In genomic region chr3:30246431-30247041, GRCm38 (mm10) we compare ENCODE assay signal across 10 mouse cellular contexts.
DNase-seq lines count a peak whose midpoint lies in the region; ATAC-seq and TF ChIP-seq lines count a peak whose summit lies in the region.
"Had no signal": no experiment of that assay in that cellular context is flagged by ENCODE, and none has a peak within 500 bp of the region (broad histone marks: within the 10 kb centered on the region; RNA-seq: fewer than 3 reads in every experiment).

No protein-coding gene starts in this region.

- 50% methylated on average over 12 of the region's 12 CpGs for WGBS in intestine, postnatal 0 days
- WGBS in lung, embryonic 16.5 days, result 36% methylated on average over 12 of the region's 12 CpGs

- peak; percentile 28; the same call in 1 of the 2 replicates for TF ChIP-seq CTCF in gastrocnemius, adult 2 months (IDR thresholded peaks at IDR 0.05)
- peak; percentile 54 for TF ChIP-seq CTCF in intestine, postnatal 0 days (IDR thresholded peaks at IDR 0.05; ENCODE audit: low read depth)

- peaks cover 22% of the 10 kb centered on the region for H3K4me1 ChIP-seq in brown adipose tissue, adult 24 weeks (ENCODE audit: control insufficient read depth, insufficient read depth, insufficient read length, low read length)
- H3K4me1 ChIP-seq in intestine, postnatal 0 days (replicated peaks; ENCODE audit: control insufficient read depth, insufficient read depth, low read length), result peaks cover 13% of the 10 kb centered on the region
- H3K4me1 ChIP-seq in lung, embryonic 16.5 days (replicated peaks; ENCODE audit: control insufficient read depth, insufficient read depth, low read length), result peaks cover 44% of the 10 kb centered on the region
- H3K4me1 ChIP-seq: megakaryocyte, embryonic 14.5 days had no signal

- ATAC-seq in intestine, postnatal 0 days, result peak; percentile 82
- ATAC-seq in lung, embryonic 16.5 days (ENCODE audit: low read depth), result peak; percentile 78
- no peak for ATAC-seq in megakaryocyte, adult 5-6 weeks (ENCODE audit: poor library complexity, severe bottlenecking)

- peak overlapping the region; percentile 17; the same call in 1 of the 2 replicates for H3K4me2 ChIP-seq in intestine, postnatal 0 days (replicated peaks; ENCODE audit: low read depth)
- peak overlapping the region; percentile 9 for H3K4me2 ChIP-seq in lung, embryonic 16.5 days (ENCODE audit: low read depth, low read length)

- H3K36me3 ChIP-seq in intestine, postnatal 0 days (ENCODE audit: control insufficient read depth, insufficient read depth), result no peaks in the 10 kb centered on the region
- H3K36me3 ChIP-seq in lung, embryonic 16.5 days (ENCODE audit: control insufficient read depth, insufficient read depth, low read length), result no peaks in the 10 kb centered on the region

- peak; percentile 16 for DNase-seq in gastrocnemius, adult 2 months
- DNase-seq in gastrocnemius, postnatal 36 days, result no peak
- DNase-seq in cerebellum, adult 18-20 months, result no peak
- no peak for DNase-seq in left cerebral cortex, postnatal 10 days (ENCODE audit: extremely low spot score in 1 of 2, low spot score in 2 of 2)

- H3K9me3 ChIP-seq in intestine, postnatal 0 days (ENCODE audit: control insufficient read depth), result no peaks in the 10 kb centered on the region
- no peaks in the 10 kb centered on the region for H3K9me3 ChIP-seq in lung, embryonic 16.5 days (ENCODE audit: control insufficient read depth, low read length)
- H3K9me3 ChIP-seq: megakaryocyte, embryonic 14.5 days had no signal

- no peak overlapping the region for H3K9ac ChIP-seq in intestine, postnatal 0 days (ENCODE audit: low read depth, low read length)
- H3K9ac ChIP-seq in lung, embryonic 16.5 days (ENCODE audit: low read length), result no peak overlapping the region

- intact Hi-C loops in gastrocnemius, adult 2 months (cut with DNase I), result no loop called here
- intact Hi-C loops in gastrocnemius, postnatal 36 days (cut with DNase I), result no loop called here
- intact Hi-C loops in left cerebral cortex, postnatal 10 days (cut with DNase I), result no loop called here

- H3K27me3 ChIP-seq in intestine, postnatal 0 days (replicated peaks; ENCODE audit: control insufficient read depth, insufficient read depth, low read length), result no peaks in the 10 kb centered on the region
- H3K27me3 ChIP-seq in lung, embryonic 16.5 days (ENCODE audit: control insufficient read depth, insufficient read depth, low read depth, low read length), result no peaks in the 10 kb centered on the region
- H3K27me3 ChIP-seq: CH12.LX; megakaryocyte, embryonic 14.5 days had no signal

- H3K27ac ChIP-seq in gastrocnemius, adult 2 months, result peak overlapping the region; percentile 41; the same call in 1 of the 2 replicates
- peak overlapping the region; percentile 46; the same call in 1 of the 2 replicates for H3K27ac ChIP-seq in brown adipose tissue, adult 24 weeks (replicated peaks; ENCODE audit: low read depth, low read length)
- H3K27ac ChIP-seq in intestine, postnatal 0 days (ENCODE audit: low read depth, low read length), result peak overlapping the region; percentile 29; the same call in 1 of the 2 replicates
- peak overlapping the region; percentile 82 for H3K27ac ChIP-seq in lung, embryonic 16.5 days (ENCODE audit: low read length)

- H3K4me3 ChIP-seq in gastrocnemius, adult 2 months, result no peak overlapping the region
- no peak overlapping the region for H3K4me3 ChIP-seq in brown adipose tissue, adult 24 weeks (ENCODE audit: insufficient read depth, low read depth, low read length)
- no peak overlapping the region for H3K4me3 ChIP-seq in intestine, postnatal 0 days (ENCODE audit: low read depth, low read length)
- H3K4me3 ChIP-seq in lung, embryonic 16.5 days (ENCODE audit: low read length), result no peak overlapping the region
- H3K4me3 ChIP-seq: megakaryocyte, embryonic 14.5 days had no signal

Comparison
In these comparisons a context has a peak if more than half of its experiments do, and no peak if none do; other contexts are left out.
1. H3K27ac ChIP-seq: peak in every context shown above with its lines; median percentile 82 in lung, embryonic 16.5 days; 46 in brown adipose tissue, adult 24 weeks; 41 in gastrocnemius, adult 2 months; 29 in intestine, postnatal 0 days.